In the genomic region with DNA sequence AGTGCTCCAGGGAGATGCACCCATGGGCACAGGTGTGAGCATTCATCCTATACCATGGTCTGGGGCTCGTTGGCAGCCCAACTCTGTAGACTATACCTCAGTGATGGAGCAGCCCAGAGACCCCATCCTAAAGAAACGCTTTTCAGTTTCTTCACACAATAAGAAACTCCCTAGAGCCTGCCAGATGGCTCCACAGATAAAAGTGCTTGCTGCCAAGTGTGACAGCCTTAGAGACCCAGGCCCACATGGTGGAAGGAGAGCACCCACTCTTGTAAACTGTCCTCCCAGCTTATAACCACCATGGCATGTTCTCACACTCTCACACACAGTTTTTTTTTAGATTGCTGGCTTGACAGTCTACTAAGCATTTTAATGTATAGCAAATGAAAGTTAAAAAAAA, we compare ENCODE assay signal across 27 mouse cellular contexts.
"Had no signal": no experiment of that assay in that cellular context is flagged by ENCODE, and none has a peak within 500 bp of the region (broad histone marks: within the 10 kb centered on the region; RNA-seq: fewer than 3 reads in every experiment).

No protein-coding gene starts in this region.

- H3K9ac ChIP-seq: heart, embryonic 13.5 days; heart, embryonic 15.5 days; hindbrain, embryonic 13.5 days; intestine, embryonic 15.5 days; limb, embryonic 12.5 days; liver, embryonic 13.5 days; liver, embryonic 15.5 days had no signal

- H3K4me2 ChIP-seq: heart, embryonic 11.5 days; heart, embryonic 13.5 days; heart, embryonic 15.5 days; hindbrain, embryonic 13.5 days; intestine, embryonic 15.5 days; limb, embryonic 12.5 days; liver, embryonic 11.5 days; liver, embryonic 13.5 days; liver, embryonic 15.5 days had no signal

- H3K9me3 ChIP-seq: heart, embryonic 13.5 days; heart, embryonic 15.5 days; hindbrain, embryonic 13.5 days; intestine, embryonic 15.5 days; limb, embryonic 10.5 days; limb, embryonic 12.5 days; liver, embryonic 13.5 days; liver, embryonic 15.5 days had no signal

- H3K4me1 ChIP-seq: heart, embryonic 15.5 days; hindbrain, embryonic 13.5 days; intestine, embryonic 15.5 days; limb, embryonic 10.5 days; limb, embryonic 12.5 days; liver, embryonic 13.5 days; liver, embryonic 15.5 days had no signal

- H3K4me3 ChIP-seq: heart, adult 2 months; heart, embryonic 13.5 days; heart, embryonic 15.5 days; hindbrain, embryonic 13.5 days; intestine, embryonic 15.5 days; layer of hippocampus, adult 2 months; left cerebral cortex, adult 2 months; limb, embryonic 10.5 days; limb, embryonic 12.5 days; liver, embryonic 13.5 days; liver, embryonic 15.5 days had no signal

- H3K27me3 ChIP-seq: heart, embryonic 13.5 days; heart, embryonic 15.5 days; hindbrain, embryonic 13.5 days; intestine, embryonic 15.5 days; limb, embryonic 12.5 days; liver, embryonic 13.5 days; liver, embryonic 15.5 days had no signal

- H3K27ac ChIP-seq: heart, adult 2 months; heart, embryonic 13.5 days; heart, embryonic 15.5 days; hindbrain, embryonic 13.5 days; intestine, embryonic 15.5 days; layer of hippocampus, adult 2 months; left cerebral cortex, adult 2 months; limb, embryonic 10.5 days; limb, embryonic 12.5 days; liver, embryonic 13.5 days; liver, embryonic 15.5 days had no signal

- H3K36me3 ChIP-seq: heart, embryonic 13.5 days; heart, embryonic 15.5 days; hindbrain, embryonic 13.5 days; intestine, embryonic 15.5 days; limb, embryonic 10.5 days; limb, embryonic 12.5 days; liver, embryonic 13.5 days; liver, embryonic 15.5 days had no signal

- DNase-seq: gastrocnemius, postnatal 14 days; gastrocnemius, postnatal 36 days; heart, adult 11 months; heart, adult 2 months; heart, postnatal 14 days; heart, postnatal 36 days; kidney, adult 18-20 months; kidney, adult 8-10 months; kidney, postnatal 10 days; kidney, postnatal 25 days; kidney, postnatal 4 days; liver; liver, embryonic 13.5 days had no signal

- ATAC-seq: hindbrain, embryonic 16.5 days; inflammation-experienced regulatory T-cells, adult 6 months; intestine, embryonic 15.5 days; intestine, postnatal 0 days had no signal
